Mouse (Mus musculus): Measurements from ENCODE around the gene Card14.
"Not testable (repeated sequence)": the region's sequence is repeated elsewhere in the genome, so short reads cannot be mapped to it uniquely, and the experiment has no call there.

Gene Card14

DNA sequence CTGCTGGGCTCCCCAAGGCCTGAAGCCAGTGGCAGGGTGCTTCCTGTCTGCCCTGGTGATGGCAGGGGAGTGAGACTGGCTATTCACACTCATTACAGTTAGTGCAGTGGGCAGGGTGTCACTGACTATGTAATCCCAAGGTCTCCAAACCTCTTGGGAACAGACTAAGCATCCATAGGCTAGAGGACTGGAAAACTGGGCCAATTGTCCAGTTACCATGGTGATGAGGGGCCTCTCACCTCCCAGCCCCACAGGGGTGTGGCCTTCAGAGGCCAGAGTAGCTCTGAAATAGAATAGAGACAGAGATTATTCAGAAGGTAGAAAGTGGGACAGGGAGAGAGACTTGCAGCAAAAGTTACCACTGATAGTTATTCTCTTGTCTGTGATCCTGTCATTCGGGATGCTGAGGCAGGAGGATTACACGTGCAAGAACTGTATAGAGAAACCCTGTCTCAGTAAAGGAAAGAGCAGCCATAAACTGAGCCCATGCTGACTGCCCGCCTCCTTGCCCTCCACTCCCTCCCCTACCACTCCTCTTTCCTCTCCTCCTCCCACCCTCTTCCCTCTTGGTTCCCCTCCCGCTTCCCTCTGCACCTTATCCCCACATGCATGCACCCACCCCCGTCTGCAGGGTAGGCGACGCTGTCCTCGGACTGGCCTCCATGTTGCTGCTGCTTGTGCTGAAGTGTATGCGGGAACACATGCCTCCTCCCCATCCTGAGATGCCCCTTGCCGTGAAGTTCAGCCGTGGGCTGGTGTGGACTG, 55.4 kb downstream of the Card14 start:
- no peak for DNase-seq

DNA sequence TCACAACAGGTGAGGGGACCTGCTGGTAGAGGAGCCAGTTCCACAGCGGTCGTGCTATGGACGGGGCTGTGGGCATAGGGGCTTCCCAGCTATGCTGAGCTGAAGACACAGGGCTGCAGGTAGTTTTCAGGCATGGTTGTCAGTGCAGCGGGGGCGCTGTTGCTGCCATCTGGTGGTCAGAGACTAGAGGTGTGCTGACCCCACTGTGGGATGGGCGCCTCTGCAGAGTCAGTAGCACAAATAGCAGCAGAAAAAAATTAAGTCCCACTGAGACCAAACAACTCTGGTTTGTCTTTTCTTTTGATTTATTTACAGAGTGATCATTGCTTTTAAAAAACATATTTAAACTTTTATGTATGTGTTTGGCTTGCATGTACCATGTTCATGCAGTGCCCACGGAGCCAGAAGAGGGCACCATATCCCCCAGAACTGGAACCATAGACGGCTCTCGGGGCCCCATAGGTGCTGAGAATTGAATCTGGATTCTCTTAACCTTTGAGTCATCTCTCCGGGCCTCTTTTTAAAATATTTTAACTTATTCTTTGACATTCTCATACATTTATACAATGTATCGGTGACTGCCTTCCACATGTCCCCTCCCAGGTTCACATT, 56.1 kb downstream of the Card14 start:
- DNase-seq = peak; percentile 41 to 70

DNA sequence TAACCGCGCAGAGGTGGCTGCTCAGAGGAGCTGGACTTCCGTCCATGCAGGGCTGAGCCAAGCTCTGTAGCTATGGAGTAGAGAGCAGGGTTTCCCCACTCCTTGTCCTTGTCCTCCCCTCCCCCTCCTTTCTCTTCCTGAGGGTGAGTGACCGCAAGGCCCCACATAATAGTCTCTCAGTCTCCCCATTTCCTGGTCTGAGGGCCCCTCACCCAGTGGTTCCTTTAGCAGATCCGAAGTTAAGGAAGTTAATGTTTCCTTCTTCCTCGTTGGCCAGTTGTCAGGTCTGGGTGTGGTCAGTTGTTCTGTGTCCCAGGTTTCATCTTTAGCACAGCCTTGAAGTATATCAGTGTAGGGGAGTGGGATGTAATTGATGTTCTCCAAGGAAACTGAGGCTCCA, 67.9 kb downstream of the Card14 start:
- no peak for DNase-seq

DNA sequence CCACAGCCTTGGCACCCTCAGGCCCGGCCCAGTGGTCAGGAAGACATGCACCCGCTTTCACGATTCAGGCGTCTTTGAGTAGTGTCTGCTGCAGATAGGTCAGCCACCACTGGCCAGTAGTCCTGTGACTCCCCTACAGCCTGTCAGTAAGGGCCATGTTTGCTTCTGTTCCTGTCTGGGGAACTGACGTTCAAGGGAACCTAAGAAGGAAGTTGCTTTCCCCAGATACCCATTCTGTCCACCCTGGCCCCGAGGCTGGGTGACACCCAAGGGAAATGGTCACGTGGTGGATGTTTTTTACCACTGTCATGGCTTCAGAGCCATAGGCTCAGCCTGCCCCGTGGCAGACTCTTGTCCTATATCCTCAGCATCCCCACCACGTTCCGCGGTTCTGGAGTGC, 69.8 kb downstream of the Card14 start:
- no peak for DNase-seq

DNA sequence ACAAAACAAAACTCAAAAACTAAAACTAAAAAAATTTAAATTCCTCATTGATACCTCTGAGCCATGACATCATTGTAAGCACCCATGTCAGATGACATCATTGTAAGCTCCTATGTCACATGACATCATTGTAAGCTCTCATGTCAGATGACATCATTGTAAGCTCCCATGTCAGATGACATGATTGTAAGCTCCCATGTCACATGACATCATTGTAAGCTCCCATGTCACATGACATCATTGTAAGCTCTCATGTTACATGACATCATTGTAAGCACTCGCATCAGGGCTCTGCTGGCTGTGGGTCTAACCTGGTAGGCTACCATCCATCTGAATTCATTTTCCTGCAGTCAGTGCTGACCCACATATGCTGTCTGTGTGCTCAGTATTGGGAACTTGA, 71.0 kb downstream of the Card14 start:
- DNase-seq = no peak

DNA sequence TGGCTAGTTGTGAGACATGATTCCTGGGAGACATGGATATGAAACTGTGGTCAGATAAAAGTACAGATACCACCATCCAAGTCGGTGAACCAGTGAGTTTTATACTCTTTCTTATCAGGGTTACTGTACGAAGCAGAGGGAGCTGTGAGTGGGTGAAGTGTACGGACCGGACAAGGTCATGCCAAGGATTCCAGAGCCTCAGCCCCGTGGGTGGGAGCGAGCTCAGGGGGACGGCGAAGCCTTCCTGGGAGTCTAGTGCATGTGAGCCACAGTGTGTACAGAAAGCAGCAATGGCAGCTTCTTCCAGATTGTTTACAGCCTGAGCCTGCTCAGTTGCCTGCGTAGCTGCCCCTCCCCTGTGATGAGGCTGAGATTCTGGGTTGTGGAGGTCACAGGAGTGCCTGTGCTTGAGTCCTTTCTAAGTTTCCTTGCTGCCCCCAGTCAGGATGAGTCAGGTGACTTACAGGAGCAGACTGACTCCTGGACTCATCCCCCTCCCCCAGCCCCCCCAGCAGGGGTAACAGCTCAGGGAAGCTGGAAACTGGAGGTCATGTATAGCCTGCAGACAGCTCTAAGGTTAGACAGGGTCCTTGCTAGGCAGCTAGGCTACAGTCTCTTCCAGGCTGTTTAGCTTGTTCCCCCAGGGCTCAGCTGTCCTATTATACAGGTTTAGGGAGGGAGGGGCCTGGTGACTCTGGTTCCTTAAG, 74.2 kb downstream of the Card14 start:
- no peak for DNase-seq

DNA sequence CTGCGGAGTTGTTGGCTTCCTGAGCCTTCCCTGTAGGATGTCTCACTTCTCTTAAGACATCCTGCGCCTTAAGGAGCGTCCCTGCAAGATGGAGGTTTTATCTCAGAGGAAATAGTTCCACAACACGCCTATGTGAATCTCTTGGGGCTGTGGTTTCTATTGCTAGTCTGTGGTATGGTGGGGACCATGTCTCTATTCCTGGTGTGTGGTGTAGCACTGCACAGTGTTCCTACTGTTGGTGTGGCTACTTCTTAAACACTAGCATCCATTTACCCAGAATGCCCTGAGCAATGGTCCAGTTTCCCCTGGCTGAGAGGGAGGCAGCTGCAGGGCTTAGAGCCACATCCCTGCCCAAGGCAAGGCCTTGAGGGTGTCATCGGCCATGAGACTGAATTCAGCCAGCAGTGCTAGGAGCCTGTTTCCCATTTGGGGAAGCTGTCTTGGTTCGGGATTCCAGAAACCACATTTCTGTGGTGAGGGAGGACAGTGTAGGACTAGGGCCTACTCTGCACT, 74.8 kb downstream of the Card14 start:
- no peak for DNase-seq

DNA sequence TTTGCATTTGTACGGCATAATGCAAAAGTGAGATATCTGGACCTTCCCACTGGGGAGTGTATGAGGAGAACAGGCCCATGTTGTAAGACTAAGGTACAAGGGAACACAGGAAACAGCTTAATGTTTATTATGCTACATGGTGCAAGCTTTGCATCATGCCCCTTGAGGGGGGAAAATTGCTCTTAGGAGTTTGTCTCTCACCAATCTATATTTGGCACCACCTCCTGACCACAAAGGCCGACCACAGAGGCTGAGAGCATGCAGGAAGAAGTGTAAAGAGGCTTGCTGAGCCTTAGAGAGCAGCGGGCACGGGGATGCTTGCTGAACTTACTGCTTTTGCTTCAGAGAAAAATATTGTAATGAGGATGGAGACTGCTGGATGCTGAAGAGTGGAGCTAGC, 77.3 kb downstream of the Card14 start:
- no peak for DNase-seq

DNA sequence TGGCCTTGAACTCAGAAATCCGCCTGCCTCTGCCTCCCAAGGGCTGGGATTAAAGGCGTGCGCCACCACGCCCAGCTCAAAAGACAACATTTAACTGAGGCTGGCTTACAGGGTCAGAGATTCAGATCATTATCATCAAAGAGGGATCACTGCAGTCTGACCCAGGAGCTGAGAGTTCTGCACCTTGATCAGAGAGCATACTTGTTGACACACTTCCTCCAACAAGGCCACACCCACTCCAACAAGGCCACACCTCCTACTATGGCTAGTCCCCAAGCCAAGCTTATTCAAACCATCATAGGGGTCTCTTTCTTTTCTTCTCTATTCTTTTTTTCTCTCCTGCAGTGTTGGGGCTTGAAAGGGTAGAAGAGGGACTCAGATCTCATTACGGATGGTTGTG, 78.7 kb downstream of the Card14 start:
- DNase-seq = no peak

DNA sequence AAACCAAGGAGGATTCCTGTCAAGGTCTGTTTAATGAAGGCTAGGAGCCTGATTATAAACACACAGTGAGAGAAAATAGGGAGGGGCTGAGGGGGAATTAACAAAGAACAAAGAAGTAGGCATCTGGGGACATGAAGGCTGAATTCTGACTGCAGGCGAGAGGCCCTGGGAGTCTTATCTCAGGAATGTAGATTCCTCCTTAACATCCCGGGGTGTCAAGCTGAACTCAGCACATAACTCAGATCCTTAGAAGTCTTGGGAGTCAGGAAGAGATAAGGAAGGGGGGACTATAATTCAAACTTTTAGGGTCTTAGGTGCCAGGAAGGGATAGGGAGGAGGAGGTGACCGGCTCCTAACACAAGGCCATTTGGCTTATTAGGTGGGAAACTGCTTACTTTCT, 79.7 kb downstream of the Card14 start:
- not testable (repeated sequence) for DNase-seq

DNA sequence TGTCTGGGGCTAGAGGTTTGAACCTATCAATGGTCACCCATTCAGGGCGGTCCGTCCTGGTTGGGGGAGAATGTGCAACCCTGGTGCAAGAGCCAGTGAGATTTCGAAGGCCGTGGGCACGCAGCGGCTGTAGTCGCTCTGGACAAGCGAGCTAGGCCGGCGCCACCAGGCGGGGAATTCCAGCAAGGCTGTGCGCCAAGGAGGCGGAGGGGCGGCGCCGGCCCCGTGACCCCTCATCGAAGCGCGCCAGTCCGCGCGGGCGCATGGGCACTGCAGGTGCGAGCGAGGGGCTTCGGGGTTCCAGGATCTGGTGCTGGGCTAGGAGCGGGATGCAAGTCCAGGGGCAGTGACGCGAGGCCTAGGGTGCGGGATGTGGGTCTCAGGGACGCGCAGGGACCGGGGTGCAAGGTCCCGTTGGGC, 82.3 kb downstream of the Card14 start:
- DNase-seq = peak; percentile 75 to 79

DNA sequence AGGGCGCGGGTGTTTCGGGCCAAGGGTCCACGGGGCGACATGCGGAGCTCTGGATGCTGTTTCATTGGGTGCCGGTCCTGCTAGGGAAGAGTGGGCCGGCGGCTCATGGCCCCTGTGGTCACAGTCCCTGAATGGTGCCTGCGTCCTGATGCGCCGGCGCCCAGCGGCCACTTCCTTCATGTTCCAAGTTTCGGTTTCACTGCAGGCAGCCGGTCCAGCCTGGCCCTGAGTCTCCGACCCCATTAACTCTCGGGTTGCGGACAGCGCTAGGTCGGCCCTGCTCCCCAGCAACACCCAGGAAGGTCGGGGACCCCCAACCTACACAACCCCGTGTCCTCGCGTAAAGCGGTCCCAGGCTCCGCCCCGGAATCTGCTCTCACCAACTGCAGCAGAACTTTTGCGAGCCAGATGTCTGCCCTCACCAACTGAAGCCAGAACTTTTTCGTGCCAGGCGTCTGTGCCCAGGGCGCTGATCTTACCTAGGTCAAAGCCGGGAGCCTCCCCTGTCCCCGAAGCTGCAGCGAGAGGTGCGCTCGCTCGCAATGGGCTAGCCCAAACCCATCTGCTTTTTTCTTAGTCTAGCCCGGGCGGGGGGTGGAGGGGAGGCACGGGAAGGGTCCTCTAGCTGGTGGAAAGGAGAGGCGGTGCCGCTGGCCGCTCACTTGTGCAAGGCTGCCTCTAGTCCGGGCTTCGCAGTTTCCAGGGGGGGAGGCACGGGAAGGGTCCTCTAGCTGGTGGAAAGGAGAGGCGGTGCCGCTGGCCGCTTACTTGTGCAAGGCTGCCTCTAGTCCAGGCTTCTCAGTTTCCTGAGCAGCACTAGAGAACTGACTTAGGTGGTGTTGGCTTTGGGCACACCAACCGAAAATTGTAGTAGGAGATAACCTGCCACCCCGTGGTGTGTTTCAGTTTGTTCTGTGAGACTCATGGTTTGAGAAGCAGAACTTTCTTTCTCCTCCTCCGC, 83.0 kb downstream of the Card14 start:
- DNase-seq = peak; percentile 70 to 75

DNA sequence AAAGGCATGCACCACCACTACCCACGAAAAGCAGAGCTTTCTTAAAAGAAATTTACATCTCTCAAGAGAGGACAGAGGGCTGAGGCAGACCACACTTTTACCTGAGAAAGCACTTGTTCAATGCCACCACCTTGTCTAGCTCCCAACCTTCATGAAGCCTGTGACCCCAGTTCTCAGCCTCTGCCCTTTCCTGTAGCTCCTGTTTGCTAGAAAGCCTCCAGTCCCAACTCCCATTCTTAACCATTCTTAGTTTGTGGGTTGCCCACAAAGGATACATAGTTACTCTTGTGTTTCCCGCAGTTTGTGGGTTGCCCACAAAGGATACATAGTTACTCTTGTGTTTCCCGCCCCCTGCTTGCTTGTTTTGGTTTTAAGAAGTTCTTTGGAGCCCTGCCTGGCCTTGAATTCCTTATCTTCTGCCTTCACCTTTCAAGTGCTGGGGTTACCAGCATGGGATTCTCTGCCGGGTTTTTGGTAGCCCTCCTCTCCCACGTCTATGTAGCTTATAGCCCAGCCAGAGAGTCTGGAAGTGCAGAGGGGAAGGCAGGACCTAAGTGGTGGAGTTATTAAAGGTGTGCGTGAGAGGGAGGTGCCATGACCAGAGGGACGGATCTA, 83.9 kb downstream of the Card14 start:
- peak in 1 of 2 experiments; percentile 7 for DNase-seq

DNA sequence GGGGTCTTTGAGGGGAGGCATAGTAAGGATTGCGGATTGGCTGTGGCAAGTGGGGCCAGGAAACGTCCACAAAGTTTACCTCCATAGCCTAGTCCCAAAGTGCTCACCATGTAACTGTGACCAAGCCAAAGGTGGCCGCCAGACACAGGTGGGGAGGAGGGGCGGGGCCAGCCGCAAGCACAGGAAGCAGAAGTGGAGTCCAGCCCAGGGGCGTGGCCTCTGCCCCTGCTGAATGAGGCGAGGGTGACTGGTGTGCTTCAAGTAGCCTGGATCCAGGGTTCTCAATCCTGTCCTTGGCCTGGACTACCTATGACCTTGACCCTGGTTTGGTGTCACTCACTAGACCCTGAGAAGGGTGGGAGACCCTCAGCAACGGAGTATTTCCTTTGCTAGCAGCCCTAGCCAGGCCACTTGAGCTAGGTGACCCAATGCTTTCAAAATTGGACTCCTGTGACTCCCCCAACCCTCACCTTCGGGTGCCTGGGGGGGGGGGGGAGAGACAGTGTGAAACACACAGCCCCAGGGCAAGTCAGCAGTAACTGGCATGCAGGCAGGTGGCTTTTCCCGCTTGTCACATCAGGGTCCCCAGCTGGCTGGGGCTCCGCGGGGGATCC, 84.5 kb downstream of the Card14 start:
- DNase-seq = peak; percentile 83 to 88

DNA sequence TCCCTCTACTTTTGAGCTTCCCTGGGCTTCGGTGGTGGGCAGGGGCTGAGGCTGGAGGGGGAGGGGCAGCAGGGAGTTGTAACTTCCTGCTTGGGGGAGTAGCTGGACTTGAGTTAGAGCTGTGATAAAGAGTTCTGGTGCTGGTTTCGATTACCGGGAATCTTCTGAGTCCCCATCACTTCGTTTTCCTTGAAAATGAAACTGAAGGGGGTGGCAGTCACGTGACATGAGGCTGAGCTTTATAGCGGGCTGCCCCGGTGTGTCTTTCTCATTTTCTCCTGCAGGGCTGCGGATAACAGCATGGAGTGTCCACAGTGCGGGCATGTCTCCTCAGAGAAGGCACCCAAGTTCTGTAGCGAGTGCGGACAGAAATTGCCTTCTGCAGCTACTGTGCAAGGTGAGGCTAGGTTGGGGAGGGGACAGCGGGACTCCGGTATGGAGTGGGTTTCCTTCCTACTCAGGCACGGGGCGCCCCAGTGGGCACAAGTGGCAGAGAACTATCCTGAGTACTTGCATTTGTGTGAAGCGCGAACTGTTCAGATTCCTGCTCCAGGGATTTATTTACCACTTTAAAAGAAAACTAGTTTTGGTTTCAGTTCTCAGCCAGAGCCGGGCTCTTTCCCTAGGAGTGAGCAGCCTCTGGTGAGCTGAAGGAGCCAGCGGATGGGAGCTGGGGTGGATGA, 85.4 kb downstream of the Card14 start, which contains the start of gene Rnf213:
TSS of gene Rnf213 (plus strand) at position 301 of the 683 bp plus-strand sequence.
- peak; percentile 62 to 74 for DNase-seq

DNA sequence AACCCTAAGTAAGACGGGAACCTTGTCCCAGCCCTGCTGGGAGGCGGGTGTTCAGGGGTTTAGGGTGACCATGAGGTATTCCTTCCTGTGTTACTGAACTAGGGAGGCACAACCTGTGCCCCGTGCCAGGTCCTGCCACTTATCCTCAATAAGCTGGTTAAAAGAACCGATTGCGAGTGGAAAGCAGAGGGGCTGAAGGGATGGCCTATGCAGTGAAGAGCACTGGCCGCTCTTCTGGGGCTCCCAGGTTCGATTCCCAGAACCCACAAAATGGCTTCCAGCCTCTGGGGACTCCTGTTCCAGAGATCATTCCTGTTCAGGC, 85.9 kb downstream of the Card14 start:
- DNase-seq = no peak

DNA sequence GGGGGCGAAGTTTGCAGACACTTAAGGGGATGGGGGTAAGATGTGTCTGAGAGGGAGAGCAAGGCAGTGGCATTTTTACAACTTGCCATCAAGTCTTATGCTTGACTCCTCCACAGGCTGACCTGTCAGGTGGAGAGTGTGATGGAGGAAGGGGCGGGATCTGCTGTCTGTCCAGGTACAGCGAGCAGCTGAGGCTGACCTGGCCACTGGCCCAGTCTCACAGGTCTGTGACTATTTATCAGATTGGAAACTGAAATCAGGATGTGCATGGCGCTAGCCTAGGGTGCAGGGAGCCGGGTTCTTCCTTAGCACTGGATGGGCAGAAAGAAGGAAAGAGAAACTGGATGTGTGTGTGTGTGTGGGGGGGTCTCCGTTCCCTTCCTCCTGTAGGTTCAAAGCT, 86.6 kb downstream of the Card14 start:
- DNase-seq = no peak

All from kidney, adult 8-10 months (tissue).